Mouse (Mus musculus) C2C12 (cell line): ENCODE data around the gene Tec. TPM values are rescaled to one million over a fixed set of nuclear protein-coding genes. Genes with fewer than 3 reads are reported as not detected.

Experiments used
- H3K27me3 ChIP-seq: one replicate; pipeline ENCODE4 v1.6.1; 2011; ENCODE audit not compliant: control insufficient read depth, insufficient read depth, insufficient read length
- H3K36me3 ChIP-seq: one replicate; pipeline ENCODE4 v1.6.1; 2011; ENCODE audit not compliant: control insufficient read depth, insufficient read depth
- H3K4me3 ChIP-seq: one replicate; pipeline ENCODE4 v1.5.1; 2011; ENCODE audit warnings: mild to moderate bottlenecking, control low read depth; ENCODE audit not compliant: poor library complexity, insufficient read depth, severe bottlenecking
- H3K79me2 ChIP-seq: one replicate; pipeline ENCODE4 v1.6.1; 2011; ENCODE audit not compliant: control insufficient read depth, insufficient read depth
- H3K79me3 ChIP-seq: one replicate; pipeline ENCODE4 v1.6.1; 2011; ENCODE audit warnings: low read depth, control low read depth
- H3ac ChIP-seq: one replicate; pipeline ENCODE3; 2011; ENCODE audit warnings: low read depth; ENCODE audit not compliant: control insufficient read depth, insufficient read length
- CEBPB ChIP-seq: IDR thresholded peaks from one replicate; pipeline ENCODE4 v1.6.1; 2011; ENCODE audit warnings: low read depth, mild to moderate bottlenecking, control low read depth, moderate library complexity
- CTCF ChIP-seq: IDR thresholded peaks from one replicate; pipeline ENCODE4 v1.5.1; 2011; ENCODE audit not compliant: control insufficient read depth, insufficient read depth, insufficient read length
- FOSL1 ChIP-seq: IDR thresholded peaks from one replicate; pipeline ENCODE4 v1.8.0; 2011; ENCODE audit warnings: mild to moderate bottlenecking, low read length; ENCODE audit not compliant: poor library complexity, insufficient read depth, severe bottlenecking
- MAX ChIP-seq: IDR thresholded peaks from one replicate; pipeline ENCODE4 v1.6.1; 2011; ENCODE audit warnings: mild to moderate bottlenecking, control low read depth
- MYOD1 ChIP-seq: IDR thresholded peaks from one replicate; pipeline ENCODE4 v1.6.1; 2011; ENCODE audit warnings: low read depth; ENCODE audit not compliant: control insufficient read depth, insufficient read length
- MYOG ChIP-seq: IDR thresholded peaks from one replicate; pipeline ENCODE4 v1.6.1; 2011; ENCODE audit not compliant: control insufficient read depth, insufficient read length; ENCODE audit errors: extremely low read depth
- USF1 ChIP-seq: IDR thresholded peaks from one replicate; pipeline ENCODE4 v1.6.1; 2011; ENCODE audit warnings: low read depth, mild to moderate bottlenecking, control low read depth, moderate library complexity
- polyA plus RNA-seq: library from polyadenylated mRNA; unstranded; fragments of >200 nt; fragmentation: generic; extraction: Trizol; gene quantifications from one replicate; pipeline ENCODE4 v1.2.1, GENCODE M21; 2012; ENCODE audit warnings: missing spikeins

Gene Tec
- polyA plus RNA-seq, 1 experiment = 0.88 TPM

DNA sequence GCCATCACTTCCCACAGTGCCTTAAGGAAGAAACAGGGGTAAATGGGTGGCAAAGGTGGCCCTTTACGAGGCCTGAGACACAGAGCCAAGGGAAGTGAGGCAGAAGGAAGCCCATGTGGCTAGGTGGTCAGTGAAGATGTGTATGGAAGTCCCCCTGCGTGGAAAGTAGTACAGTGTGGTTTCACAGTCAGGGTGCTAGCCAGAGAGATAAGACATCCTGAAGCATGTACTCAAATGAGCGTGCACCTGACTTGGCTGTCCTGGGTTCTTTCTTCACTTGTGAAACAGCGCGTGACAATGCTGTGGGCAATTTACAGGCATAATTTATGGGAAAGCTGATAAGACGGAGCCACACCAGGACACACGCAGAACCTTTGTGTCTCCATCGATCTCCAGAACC, 57.3 kb downstream of the Tec start:
- no peaks in the 10 kb centered on the region for H3K36me3 ChIP-seq
- TF ChIP-seq MYOG (no peak), FOSL1 (no peak), CTCF (no peak), MYOD1 (no peak), CEBPB (no peak), MAX (no peak), USF1 (no peak)
- H3K27me3 ChIP-seq = no peaks in the 10 kb centered on the region
- H3K79me2 ChIP-seq = no peaks in the 10 kb centered on the region
- H3K79me3 ChIP-seq = no peaks in the 10 kb centered on the region
- no peak overlapping the region for H3K4me3 ChIP-seq
- no peak overlapping the region for H3ac ChIP-seq

DNA sequence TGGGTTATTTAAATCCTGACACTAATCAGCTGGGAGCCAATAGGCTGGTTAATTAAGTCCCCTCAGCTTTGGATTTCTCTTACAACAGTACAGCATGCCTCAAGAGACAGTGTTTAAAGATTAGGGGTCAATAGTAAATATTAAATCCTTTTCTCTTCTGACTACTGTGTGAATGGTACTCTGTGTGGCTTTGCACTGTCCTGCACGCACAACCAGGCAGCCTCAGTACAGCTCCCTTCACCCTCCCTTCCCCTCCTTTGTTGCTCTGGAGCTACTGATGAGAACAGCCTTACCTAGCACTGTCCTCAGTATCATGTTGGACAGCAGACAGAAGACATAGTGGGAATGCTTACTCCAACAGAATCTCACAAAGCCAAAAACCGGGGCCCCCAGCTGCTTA, 58.8 kb downstream of the Tec start:
- no peak for TF ChIP-seq CEBPB
- no peak for TF ChIP-seq FOSL1
- TF ChIP-seq MAX = no peak
- TF ChIP-seq MYOG = no peak
- no peak for TF ChIP-seq MYOD1
- TF ChIP-seq CTCF = no peak
- TF ChIP-seq USF1 = no peak
- Histone ChIP-seq H3K4me3 (no peak overlapping the region), H3K79me2 (no peaks in the 10 kb centered on the region), H3K27me3 (no peaks in the 10 kb centered on the region), H3K36me3 (no peaks in the 10 kb centered on the region), H3ac (no peak overlapping the region), H3K79me3 (no peaks in the 10 kb centered on the region)

DNA sequence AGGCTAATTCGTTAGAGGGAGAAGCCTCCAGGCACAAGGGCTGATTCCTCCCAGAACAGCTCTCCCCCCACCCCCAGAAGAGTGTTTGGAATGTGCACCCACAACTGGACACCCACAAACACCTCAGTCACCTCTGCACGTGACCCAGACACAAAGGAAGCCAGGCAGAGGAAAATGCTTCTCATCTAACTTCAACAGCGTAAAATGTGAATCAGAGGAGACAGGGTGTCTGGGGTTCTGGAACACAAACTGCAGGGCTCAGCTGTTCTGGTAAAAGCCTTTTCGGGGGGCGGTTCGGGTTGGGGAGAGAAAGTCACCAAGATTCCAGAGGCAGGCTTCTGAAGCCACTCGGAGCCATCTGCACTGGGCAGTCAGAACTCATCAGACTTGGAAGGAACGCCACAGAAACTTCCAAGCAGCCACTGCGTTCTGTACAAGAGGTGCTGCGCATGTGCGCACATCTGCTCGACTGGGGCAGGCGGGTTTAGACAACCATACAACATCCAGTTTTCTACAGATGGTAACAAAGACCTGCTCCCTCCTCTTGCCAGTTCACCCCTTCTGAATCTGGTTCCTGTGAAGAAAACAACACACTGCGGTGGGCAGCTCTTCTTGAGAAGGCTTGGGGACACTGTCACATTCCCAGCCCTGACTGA, 59.7 kb downstream of the Tec start:
- Histone ChIP-seq H3K4me3 (no peak overlapping the region), H3K79me2 (no peaks in the 10 kb centered on the region), H3K36me3 (no peaks in the 10 kb centered on the region), H3K27me3 (no peaks in the 10 kb centered on the region), H3ac (no peak overlapping the region), H3K79me3 (no peaks in the 10 kb centered on the region)
- no peak for TF ChIP-seq MYOD1
- TF ChIP-seq USF1 = peak; percentile 88

DNA sequence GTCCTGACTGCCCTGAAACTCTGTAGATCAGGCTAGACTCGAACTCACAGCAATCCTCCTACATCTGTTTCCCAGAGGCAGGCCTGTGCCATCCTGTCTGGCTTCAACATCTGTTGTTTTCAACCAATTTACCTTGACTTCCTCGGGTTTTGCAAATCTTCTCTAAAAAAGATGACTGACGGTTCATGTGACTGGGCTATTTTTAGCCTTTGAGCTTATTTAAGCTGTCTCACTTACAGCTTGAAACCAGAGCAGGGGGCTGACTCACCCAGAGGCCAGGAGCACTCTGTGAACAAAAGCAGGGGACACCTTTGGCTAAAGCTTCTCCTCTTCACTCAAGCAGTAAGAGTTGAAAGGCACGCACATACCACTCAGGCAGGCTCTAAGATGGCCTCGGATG, 65.4 kb downstream of the Tec start:
- Histone ChIP-seq H3K79me2 (no peaks in the 10 kb centered on the region), H3ac (no peak overlapping the region), H3K36me3 (no peaks in the 10 kb centered on the region), H3K4me3 (no peak overlapping the region), H3K79me3 (no peaks in the 10 kb centered on the region), H3K27me3 (no peaks in the 10 kb centered on the region)
- TF ChIP-seq MYOD1 (peak; percentile 26), USF1 (peak; percentile 63), FOSL1 (no peak), MAX (no peak)

DNA sequence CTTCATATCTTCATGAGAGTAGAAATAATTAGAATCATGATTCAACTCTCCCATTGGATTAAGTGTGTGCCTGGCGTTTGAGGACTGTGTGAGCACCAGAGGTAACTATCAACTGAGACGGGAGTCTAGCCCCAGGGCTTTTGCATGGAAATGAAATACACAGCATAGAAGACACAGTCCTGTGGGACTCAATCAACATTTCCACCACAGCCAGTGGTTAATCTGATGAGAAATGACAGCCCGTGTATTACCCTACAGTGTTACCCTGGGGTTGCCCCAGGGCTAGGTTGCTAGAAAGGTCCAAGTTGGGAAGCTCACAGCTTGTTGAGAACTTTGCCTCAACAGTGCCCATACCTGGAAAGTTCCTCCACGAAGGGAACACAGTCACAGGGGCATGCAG, 69.7 kb downstream of the Tec start:
- Histone ChIP-seq H3K27me3 (no peaks in the 10 kb centered on the region), H3K36me3 (no peaks in the 10 kb centered on the region), H3K4me3 (no peak overlapping the region), H3ac (no peak overlapping the region), H3K79me3 (no peaks in the 10 kb centered on the region), H3K79me2 (no peaks in the 10 kb centered on the region)
- no peak for TF ChIP-seq MYOG
- TF ChIP-seq CTCF = no peak
- no peak for TF ChIP-seq CEBPB
- no peak for TF ChIP-seq USF1
- TF ChIP-seq MYOD1 = no peak
- TF ChIP-seq MAX = no peak
- TF ChIP-seq FOSL1 = no peak

DNA sequence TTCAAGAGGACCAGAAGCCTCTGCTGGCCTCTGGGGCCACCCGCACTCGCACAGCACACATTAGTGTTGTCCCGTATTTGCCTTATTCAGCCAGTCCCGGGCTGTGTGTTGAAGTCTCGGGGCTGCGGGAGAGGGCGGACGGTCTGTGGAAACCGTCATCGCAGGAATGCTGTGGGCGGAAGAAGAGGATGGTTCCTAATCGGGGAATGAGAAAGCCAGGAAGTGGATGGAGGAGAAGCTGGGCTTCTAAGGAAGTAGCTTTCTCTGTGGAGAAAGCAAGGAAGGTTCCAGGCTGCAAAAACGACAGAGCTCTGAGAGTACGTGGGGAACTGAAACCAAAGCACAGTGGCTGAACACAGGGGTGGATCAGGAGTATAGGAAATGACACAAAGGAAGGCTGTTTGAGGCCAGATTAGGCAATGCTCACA, 72.1 kb downstream of the Tec start:
- Histone ChIP-seq H3K79me2 (no peaks in the 10 kb centered on the region), H3K4me3 (no peak overlapping the region), H3K36me3 (no peaks in the 10 kb centered on the region), H3K27me3 (no peaks in the 10 kb centered on the region), H3K79me3 (no peaks in the 10 kb centered on the region), H3ac (no peak overlapping the region)
- TF ChIP-seq MYOG = no peak
- TF ChIP-seq CEBPB = no peak
- TF ChIP-seq USF1 = no peak
- TF ChIP-seq FOSL1 = no peak
- no peak for TF ChIP-seq MYOD1
- TF ChIP-seq CTCF = no peak
- no peak for TF ChIP-seq MAX
